Mouse (Mus musculus) C2C12 (cell line): ENCODE data around the gene Loxl3. TPM values are rescaled to one million over a fixed set of nuclear protein-coding genes. Genes with fewer than 3 reads are reported as not detected.

Experiments
- H3K27me3 ChIP-seq: one replicate; pipeline ENCODE4 v1.6.1; 2011; ENCODE audit not compliant: control insufficient read depth, insufficient read depth, insufficient read length
- H3K36me3 ChIP-seq: one replicate; pipeline ENCODE4 v1.6.1; 2011; ENCODE audit not compliant: control insufficient read depth, insufficient read depth
- H3K4me3 ChIP-seq: one replicate; pipeline ENCODE4 v1.5.1; 2011; ENCODE audit warnings: mild to moderate bottlenecking, control low read depth; ENCODE audit not compliant: poor library complexity, insufficient read depth, severe bottlenecking
- H3K79me2 ChIP-seq: one replicate; pipeline ENCODE4 v1.6.1; 2011; ENCODE audit not compliant: control insufficient read depth, insufficient read depth
- H3K79me3 ChIP-seq: one replicate; pipeline ENCODE4 v1.6.1; 2011; ENCODE audit warnings: low read depth, control low read depth
- H3ac ChIP-seq: one replicate; pipeline ENCODE3; 2011; ENCODE audit warnings: low read depth; ENCODE audit not compliant: control insufficient read depth, insufficient read length
- CEBPB ChIP-seq: IDR thresholded peaks from one replicate; pipeline ENCODE4 v1.6.1; 2011; ENCODE audit warnings: low read depth, mild to moderate bottlenecking, control low read depth, moderate library complexity
- CTCF ChIP-seq: IDR thresholded peaks from one replicate; pipeline ENCODE4 v1.5.1; 2011; ENCODE audit not compliant: control insufficient read depth, insufficient read depth, insufficient read length
- FOSL1 ChIP-seq: IDR thresholded peaks from one replicate; pipeline ENCODE4 v1.8.0; 2011; ENCODE audit warnings: mild to moderate bottlenecking, low read length; ENCODE audit not compliant: poor library complexity, insufficient read depth, severe bottlenecking
- MAX ChIP-seq: IDR thresholded peaks from one replicate; pipeline ENCODE4 v1.6.1; 2011; ENCODE audit warnings: mild to moderate bottlenecking, control low read depth
- MYOD1 ChIP-seq: IDR thresholded peaks from one replicate; pipeline ENCODE4 v1.6.1; 2011; ENCODE audit warnings: low read depth; ENCODE audit not compliant: control insufficient read depth, insufficient read length
- MYOG ChIP-seq: IDR thresholded peaks from one replicate; pipeline ENCODE4 v1.6.1; 2011; ENCODE audit not compliant: control insufficient read depth, insufficient read length; ENCODE audit errors: extremely low read depth
- USF1 ChIP-seq: IDR thresholded peaks from one replicate; pipeline ENCODE4 v1.6.1; 2011; ENCODE audit warnings: low read depth, mild to moderate bottlenecking, control low read depth, moderate library complexity
- polyA plus RNA-seq: library from polyadenylated mRNA; unstranded; fragments of >200 nt; fragmentation: generic; extraction: Trizol; gene quantifications from one replicate; pipeline ENCODE4 v1.2.1, GENCODE M21; 2012; ENCODE audit warnings: missing spikeins

Gene Loxl3
- polyA plus RNA-seq, 1 experiment, result 23.0 TPM

- TF ChIP-seq CTCF, result no peak
- TF ChIP-seq MYOG, result no peak
- TF ChIP-seq USF1, result no peak
- no peak for TF ChIP-seq FOSL1
- no peak for TF ChIP-seq MYOD1
- no peak for TF ChIP-seq MAX
- no peak for TF ChIP-seq CEBPB
- no peaks in the 10 kb centered on the region for H3K79me2 ChIP-seq
- no peaks in the 10 kb centered on the region for H3K27me3 ChIP-seq
Measured at GRCm38 (mm10) chr6:83020121-83020520, 13.9 kb upstream of the Loxl3 start.

GRCm38 (mm10) chr6:83020836-83021593, 13.0 kb upstream of the Loxl3 start:
- H3K79me2 ChIP-seq, result no peaks in the 10 kb centered on the region
- TF ChIP-seq FOSL1 (no peak), CEBPB (no peak), CTCF (no peak), MYOD1 (no peak), MAX (no peak), MYOG (no peak), USF1 (no peak)
- no peak overlapping the region for H3ac ChIP-seq
- no peak overlapping the region for H3K4me3 ChIP-seq
- H3K27me3 ChIP-seq, result no peaks in the 10 kb centered on the region
- H3K36me3 ChIP-seq, result no peaks in the 10 kb centered on the region
- H3K79me3 ChIP-seq, result no peaks in the 10 kb centered on the region

More at GRCm38 (mm10) chr6:83020121-83020520, 13.9 kb upstream of the Loxl3 start:
- no peaks in the 10 kb centered on the region for H3K79me3 ChIP-seq
- H3ac ChIP-seq, result no peak overlapping the region
- H3K4me3 ChIP-seq, result no peak overlapping the region
- H3K36me3 ChIP-seq, result no peaks in the 10 kb centered on the region

GRCm38 (mm10) chr6:83023008-83023407, 11.0 kb upstream of the Loxl3 start:
- Histone ChIP-seq H3K27me3 (no peaks in the 10 kb centered on the region), H3K79me2 (no peaks in the 10 kb centered on the region)
- TF ChIP-seq MYOD1 (peak; percentile 77), CEBPB (no peak)

GRCm38 (mm10) chr6:83023786-83024185, 10.2 kb upstream of the Loxl3 start:
- TF ChIP-seq MYOD1 (peak; percentile 7), CEBPB (no peak), CTCF (no peak), MAX (peak; percentile 16), FOSL1 (peak; percentile 9), USF1 (no peak), MYOG (no peak)
- Histone ChIP-seq H3K27me3 (no peaks in the 10 kb centered on the region), H3K79me3 (peaks cover 1% of the 10 kb centered on the region), H3K79me2 (no peaks in the 10 kb centered on the region), H3ac (no peak overlapping the region), H3K4me3 (no peak overlapping the region), H3K36me3 (no peaks in the 10 kb centered on the region)

More at GRCm38 (mm10) chr6:83023008-83023407, 11.0 kb upstream of the Loxl3 start:
- H3K4me3 ChIP-seq, result no peak overlapping the region
- no peak overlapping the region for H3ac ChIP-seq
- no peaks in the 10 kb centered on the region for H3K36me3 ChIP-seq
- peaks cover 1% of the 10 kb centered on the region for H3K79me3 ChIP-seq

GRCm38 (mm10) chr6:83024421-83024820, 9.6 kb upstream of the Loxl3 start:
- no peaks in the 10 kb centered on the region for H3K27me3 ChIP-seq
- TF ChIP-seq MAX (no peak), FOSL1 (no peak), MYOD1 (no peak), CTCF (no peak), CEBPB (no peak), USF1 (no peak), MYOG (no peak)
- H3K79me3 ChIP-seq, result peaks cover 1% of the 10 kb centered on the region
- peak overlapping the region; percentile 70 for H3ac ChIP-seq
- peaks cover 2% of the 10 kb centered on the region for H3K79me2 ChIP-seq
- H3K4me3 ChIP-seq, result no peak overlapping the region
- H3K36me3 ChIP-seq, result peaks cover 5% of the 10 kb centered on the region

GRCm38 (mm10) chr6:83025221-83025620, 8.8 kb upstream of the Loxl3 start:
- H3K36me3 ChIP-seq, result peaks cover 13% of the 10 kb centered on the region
- H3K79me2 ChIP-seq, result peaks cover 10% of the 10 kb centered on the region
- no peak overlapping the region for H3ac ChIP-seq
- no peak overlapping the region for H3K4me3 ChIP-seq
- no peaks in the 10 kb centered on the region for H3K27me3 ChIP-seq
- TF ChIP-seq CEBPB, result no peak
- TF ChIP-seq MYOG, result no peak
- no peak for TF ChIP-seq FOSL1
- no peak for TF ChIP-seq MYOD1
- TF ChIP-seq USF1, result no peak
- no peak for TF ChIP-seq CTCF
- TF ChIP-seq MAX, result no peak
- H3K79me3 ChIP-seq, result peaks cover 1% of the 10 kb centered on the region
